Mouse (Mus musculus) cerebellum, postnatal 4 days (tissue): ENCODE results near the gene Tjp2.

Source experiments
- DNase-seq, 2 experiments: peaks; one replicate each; pipeline ENCODE4 v3.0.0; 2022; ENCODE audit warnings: low spot score in 2 of 2, mixed read lengths in 1 of 2

The Tjp2 gene

DNA sequence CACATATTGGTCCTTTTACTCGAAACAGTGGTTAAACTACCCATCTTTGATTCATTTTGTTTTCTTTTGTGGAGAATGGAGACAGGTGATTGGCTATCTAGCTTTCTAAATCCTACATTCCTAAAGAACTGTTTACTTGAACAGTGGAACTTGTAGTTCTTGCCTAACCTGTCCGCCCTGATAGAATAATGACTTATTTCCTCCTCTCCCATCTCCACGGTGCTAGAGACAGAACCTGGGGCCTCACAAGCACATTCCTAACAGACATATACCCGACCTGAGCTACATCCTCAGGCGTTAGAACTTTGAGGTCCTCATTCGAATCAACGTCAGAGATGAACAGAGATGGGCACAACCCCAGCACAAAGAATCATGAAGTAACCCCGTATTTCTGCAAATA is 44.4 kb downstream of the Tjp2 start:
- DNase-seq, result no peak

DNA sequence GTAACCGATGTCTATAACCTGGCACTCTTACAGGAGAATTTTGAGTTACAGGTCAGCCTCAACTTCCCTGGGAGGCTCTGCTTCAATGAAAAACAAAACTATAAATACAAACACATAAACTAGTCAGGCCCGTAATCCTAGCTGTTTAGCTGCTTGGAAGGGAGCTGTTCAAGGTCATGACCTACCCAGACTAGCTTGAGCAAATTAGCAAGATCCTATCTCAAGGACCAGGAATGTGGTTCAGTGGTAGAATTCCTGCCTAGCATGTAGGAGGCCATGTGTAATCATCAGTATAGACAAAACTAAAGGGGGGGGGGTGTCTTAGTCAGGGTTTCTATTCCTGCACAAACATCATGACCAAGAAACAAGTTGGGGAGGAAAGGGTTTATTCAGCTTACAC is 46.7 kb downstream of the Tjp2 start:
- DNase-seq, result no peak

DNA sequence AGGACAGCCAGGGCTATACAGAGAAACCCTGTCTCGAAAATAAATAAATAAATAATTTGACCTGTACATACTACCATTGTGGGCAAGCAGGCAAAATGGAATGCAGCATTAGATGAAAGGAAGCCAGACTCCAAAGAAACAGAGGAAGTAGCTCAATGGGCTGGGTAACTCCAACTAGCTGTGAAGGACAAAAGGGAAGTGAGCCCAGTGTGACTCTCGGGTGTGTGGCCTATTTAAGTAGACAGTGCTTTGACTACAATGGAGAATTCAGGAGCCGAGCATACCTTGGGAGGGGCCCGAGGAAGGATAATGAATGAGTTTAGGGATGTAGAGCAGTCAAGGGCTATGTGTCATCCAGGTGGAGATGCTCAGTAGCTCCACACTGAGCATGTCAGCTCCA is 48.1 kb downstream of the Tjp2 start:
- no peak for DNase-seq

DNA sequence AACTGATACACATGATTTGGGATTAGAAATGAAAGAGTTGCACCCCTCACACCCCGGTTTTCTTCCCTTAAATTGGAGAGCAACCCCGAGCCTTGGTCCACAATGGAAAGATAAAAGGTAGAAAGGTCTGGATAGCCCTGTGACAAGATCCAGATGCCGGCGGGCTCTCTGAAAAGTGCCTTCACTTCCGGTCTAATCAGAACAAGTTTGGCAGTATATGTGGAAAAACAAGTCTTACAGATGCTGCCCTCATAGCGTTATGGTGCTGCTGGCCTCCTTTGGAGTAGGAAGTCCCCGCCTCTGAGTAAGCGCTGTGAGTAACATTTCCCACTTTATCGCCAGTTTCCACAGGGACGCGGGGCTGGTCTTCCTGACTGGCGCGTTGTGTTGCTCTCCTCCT is 49.9 kb downstream of the Tjp2 start:
- no peak for DNase-seq

DNA sequence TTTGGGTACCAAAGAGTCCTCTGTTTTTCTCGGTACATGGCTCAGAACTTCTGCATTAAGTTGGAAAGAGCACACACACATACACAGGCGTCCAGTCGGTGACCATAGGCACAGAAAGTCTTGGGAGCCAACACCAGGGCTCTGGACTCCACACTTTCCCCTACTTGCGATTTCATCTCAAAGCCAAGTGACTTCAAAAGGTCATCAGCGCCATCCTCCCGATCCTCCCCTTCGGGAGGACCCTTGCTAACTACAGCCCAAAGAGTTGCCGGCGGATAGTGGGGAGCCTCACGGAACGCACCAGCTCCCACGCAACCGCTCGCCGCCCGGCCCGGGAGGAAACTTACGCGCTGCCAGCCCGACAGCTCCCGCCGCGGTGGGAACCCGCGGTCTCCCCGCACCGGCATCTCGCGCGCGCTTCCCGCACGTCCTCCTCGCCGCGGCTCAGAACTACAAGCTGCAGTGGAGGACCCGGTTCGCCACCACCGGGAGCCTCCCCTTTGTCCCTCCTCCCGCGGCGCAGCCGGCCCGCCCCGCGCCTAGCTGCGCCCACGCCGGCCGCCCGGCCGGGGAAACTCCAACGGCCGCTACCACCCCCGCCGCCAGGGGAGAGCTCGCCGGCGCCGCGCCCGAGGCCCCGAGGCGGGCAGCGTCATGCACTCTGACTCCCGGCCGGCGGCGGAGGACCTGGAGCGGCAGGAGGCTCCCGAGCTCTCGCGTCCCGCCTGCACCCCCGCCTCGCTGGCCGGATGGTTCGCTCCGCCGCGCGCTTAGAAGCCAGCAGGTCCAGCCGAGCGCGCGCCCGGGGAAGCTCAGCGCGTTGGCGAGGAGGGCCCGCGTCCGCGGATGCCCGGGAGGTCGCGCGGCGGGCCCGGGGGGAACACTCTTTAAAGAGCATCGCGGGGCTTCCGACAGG is 51.0 kb downstream of the Tjp2 start:
- DNase-seq, result peak; percentile 72 to 87

DNA sequence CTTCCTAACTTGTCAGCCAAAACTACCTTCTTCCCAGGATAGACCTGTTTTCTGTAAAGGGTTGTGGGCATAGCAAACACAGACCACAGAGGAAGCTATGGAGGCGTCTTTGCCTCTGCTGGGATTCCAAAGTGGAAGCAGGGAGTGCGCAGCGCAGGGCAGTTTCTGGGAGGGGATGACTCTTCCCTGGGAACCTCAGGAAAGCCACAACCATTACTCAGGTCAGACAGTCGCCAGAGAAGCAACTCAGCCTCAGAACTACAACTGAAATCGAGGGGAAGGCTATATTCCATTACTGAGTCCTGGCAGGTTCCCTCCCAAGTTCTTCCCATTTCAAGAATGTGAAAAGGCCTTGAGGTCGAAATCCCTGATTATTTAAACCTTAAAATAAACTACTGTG is 51.8 kb downstream of the Tjp2 start:
- DNase-seq, result no peak

DNA sequence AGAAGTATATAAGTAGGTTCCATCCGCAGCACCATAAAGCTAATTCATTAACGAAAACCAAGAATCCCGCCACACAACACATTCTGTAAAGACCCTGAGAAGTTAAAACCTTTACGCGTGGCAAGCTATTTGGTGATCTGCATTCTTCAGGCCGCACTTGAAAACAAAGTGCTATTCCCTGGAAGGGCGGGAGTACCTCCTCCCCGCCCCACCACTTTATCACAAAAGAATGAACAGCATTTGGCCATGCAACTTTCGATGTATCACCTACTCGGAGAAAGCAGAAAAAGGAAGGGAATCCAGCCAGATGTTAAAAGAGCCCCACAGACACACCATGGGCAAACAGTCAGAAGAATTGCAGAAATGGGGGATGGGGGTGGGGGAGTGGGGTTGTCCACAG is 56.3 kb downstream of the Tjp2 start:
- DNase-seq, result no peak

DNA sequence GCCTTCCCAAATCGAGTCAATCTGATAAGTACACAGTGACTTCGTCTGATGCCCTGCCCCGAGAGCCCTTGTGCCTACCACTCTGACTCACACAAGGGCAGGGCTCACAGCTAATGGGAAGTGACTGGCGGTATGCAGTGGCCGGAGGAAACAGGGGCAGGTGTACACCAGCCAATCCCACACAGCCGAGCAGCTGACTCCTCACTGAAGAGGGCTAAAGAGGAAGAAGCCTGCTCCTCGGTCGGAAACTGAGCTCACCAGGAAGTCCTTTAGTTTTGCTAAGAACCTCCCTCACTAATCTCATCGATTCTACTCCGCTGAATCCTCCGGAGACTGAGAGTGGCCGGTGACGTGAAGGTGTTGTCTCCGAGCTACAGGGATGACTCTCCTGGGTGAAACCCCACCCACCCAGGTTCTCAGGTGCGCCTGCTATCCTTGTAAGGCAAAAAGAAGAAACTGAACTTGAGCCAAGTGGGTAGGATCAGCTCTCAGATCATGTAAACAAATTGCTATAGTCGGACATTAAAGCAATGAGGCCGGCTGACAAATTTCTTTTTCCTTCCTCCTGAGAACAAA is 58.2 kb downstream of the Tjp2 start:
- DNase-seq, result no peak

DNA sequence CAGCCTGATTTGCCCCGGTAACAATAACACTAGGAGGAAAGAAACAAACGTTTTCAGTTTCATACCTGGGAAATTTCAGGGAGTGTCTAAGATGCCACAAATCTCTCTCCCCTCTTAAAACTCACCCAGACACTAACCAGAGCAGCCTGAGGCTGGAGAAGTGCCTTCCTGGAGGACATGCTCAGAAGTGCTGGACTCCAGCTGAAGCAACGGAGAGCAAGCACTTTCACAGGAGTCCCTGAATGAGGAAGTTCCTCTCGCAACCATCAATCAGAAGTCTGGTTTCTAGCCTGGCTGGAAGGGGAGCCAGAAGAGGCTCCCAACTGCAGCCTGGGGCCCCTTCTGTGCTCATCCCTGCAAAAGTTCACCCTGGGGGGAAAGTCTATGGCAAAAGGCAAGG is 60.9 kb downstream of the Tjp2 start:
- no peak for DNase-seq

DNA sequence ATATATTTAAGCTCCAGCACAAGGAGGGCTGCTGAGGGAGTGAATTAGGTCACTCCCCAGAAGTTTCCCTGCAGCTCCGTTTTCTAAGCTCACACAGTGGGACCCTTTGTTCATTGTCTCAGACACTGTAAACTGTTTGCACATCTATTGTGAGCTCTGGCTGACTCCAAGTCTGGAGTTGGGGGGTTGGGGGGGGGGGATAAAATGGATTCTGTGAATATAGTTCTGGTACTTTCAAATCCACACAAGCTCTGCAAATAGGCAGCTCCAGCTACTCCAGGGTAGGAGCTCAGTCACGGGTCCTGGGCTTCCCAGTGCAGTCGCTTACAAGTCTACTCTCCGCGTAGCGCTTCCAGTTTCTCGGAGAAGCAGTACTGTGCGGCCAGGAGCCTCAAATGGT is 64.4 kb downstream of the Tjp2 start:
- DNase-seq, result no peak

DNA sequence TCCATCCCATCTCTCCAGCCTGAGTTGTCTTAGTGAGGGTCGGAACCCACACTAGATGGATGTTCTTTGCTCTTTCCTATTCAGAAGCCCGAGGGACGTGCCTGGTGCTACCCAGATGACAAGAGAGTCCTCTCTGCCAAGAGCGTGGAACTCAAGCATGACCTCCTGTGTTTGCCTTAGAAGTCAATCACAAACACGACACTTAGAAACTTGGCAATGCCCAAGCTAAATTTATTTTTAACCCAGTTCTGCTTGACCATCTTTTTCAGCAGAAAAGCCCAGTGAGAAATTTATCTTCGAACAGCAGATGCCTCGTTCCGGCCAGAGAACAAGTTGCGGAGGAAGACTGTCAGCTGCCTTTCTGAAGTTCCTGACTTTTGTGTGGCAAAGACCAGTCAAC is 65.1 kb downstream of the Tjp2 start:
- no peak for DNase-seq

DNA sequence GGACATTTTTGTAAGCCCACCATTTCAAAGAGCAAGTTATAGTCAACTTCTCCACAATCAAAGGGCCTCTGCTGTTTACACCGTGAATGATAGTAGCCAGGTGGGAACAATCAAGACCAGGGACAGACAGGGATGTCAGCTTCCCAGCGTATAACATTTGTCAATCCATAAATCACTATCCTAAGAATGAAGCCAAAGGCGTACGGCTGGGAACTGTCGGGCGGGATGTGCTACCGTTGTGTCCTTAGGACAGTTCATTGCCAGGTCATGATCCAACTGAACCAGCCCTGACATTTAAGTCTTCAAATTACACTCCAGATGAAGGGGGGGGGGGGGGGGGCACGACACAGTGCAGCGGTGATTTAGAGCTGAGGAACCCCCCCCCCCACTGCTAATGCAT is 65.5 kb downstream of the Tjp2 start:
- no peak for DNase-seq

DNA sequence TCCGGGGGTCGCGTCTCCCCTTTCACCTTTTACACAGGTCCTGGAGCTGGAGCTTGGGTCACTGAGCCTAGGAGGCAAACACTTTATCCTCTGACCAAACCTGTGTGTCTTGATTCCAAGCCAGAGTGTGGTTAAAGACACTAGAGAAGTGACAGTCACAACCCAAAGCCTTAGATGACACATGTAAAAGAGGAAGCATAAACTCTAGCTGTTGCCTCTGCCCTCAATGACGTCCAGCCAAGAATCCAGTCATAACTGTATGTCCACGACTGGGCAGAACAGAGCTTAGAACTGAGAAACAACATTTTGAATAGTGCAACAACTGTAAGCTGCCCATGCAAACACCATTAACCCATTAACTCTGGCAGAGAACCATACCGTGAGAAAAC is 68.8 kb downstream of the Tjp2 start:
- no peak for DNase-seq

DNA sequence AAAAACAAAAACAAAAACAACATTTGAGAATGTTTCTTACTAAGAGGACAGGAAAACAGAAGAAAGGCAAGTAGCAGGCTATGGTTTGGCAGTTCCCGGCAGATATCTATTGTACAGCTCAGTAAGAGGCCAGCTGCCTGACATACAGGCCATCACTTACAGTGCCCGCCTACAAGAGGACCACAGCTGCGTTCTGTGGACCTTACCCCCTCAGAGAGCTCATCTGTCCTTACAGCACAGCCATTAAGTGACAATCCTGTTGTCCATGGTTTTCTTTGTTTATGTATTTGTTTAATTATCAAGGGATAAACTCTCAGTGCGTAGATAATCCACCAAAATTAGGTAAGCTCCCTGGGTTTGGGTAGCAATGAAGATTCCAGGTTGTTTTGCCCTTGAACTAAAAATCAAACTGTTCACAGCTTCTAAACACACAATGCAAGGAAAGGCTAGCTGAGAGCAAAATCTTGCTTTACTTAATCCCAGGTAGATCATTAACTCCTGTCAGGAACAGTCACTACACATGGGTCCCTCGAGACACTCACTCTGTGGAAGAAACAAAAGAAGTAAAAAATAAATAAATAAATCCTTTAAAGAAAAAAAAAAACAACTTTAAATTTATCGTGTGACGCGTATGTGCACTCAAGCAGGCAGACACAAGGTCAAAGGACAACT is 69.3 kb downstream of the Tjp2 start:
- no peak for DNase-seq

DNA sequence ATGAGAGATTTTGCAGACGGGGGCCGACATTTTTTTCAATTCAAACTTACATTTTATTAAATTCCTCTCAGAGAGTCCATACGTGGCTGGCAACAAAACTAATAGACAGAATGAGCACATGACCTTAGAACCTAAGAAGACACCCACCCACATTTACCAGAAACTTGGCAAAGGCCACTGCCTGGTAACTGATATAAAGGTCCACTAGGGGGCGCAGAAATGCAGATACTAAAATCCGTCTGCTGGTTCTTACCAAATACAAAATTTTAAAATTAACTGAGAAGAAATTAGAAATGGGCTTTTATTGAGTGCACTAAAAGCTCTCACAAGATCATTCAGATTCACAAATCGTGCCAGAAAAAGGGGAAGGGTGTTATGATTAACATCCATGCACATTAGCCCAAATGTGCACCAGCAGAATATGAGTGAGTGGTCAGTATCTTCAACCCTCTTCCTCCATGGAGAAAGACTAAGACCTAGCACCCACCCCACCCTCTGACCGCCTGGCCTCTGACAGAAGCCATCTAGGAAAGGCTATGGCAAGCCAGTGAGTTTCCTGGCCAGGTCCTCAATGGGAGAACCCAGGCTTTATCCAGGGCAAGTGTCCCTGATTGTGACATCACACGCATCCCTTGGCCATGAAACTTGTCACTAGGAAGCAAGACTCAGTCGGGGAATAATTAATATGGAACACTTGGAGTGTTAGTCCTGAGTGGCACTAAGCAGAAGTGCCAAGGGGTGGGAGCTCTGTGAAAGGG is 71.4 kb downstream of the Tjp2 start:
- DNase-seq, result peak in 1 of 2 experiments; percentile 44

DNA sequence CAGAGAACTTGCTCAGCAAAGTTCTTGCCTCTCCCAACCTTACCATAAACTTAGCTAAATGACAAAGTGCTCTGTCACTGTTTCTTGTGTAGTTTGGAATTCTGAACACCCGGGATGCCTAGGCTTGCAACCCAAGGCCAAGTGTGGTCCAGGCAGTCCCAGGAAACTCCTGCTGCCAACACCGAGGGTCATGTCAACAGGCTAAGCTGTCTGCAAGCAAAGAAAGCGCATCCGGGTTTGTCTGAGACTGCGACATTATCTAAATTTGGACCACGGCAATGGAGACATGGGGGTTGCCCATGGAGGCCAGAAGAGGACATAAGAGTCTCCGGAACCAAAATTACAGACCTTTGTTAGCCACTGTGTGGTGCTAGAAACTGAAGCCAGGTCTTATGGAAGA is 80.8 kb downstream of the Tjp2 start:
- no peak for DNase-seq

DNA sequence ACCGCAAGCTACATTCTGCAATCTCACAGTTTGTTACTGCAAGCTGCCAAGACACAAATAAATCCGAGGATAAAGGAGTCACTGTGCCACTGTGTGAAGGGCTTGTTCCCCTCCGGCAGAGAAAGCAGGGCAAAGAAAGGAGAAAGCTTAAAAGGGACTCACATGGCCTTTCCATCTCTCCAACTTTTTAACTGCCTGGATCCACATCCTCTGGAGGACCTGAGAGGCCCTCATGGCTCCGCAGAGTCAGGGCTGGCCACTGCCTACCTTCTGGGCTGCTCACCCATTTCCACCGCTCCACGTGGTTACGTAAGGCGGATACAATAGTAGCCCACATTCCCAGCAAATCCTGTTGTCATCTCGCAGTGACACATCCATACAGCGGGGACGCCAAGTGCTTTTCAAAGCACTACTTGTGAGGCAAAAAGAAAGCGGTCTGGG is 82.2 kb downstream of the Tjp2 start:
- no peak for DNase-seq

DNA sequence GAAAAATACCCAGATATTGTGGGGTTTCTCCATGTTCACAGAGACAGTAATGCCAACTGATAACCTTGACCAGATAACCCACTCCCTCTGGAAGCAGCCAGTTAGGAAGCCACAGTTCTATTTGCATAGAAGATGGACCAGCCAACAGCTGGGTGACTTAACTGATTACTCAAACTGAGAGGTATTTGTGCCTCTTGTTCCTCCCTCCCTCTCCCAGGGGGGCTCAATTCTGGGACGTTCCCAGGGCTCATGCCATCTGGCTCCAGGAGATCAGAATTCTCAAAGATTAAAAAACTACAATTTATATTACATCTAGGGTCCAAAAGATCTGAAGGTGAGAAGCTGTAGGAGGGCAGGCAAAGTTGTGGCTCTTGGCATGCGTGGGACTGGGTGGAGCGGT is 84.5 kb downstream of the Tjp2 start:
- no peak for DNase-seq

DNA sequence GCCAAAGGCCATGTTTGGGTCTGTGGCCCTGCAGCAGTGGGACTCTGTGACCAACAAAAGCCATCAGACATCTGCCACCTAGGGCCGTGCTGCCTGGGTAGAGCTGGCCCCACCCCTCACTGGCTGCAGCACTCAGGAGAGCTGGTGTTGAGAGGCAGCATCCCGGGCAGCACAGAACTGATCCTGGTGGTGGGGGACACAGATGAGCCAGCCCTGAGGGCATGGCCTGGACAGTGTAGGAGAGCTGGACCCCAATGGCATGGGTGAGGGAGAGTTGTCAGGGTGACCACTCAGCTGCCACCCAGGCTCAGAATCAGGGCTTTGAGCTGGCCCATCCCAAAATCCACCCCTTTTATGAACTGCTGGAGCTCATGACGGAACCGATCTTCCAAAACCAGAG is 87.4 kb downstream of the Tjp2 start:
- DNase-seq, result no peak

DNA sequence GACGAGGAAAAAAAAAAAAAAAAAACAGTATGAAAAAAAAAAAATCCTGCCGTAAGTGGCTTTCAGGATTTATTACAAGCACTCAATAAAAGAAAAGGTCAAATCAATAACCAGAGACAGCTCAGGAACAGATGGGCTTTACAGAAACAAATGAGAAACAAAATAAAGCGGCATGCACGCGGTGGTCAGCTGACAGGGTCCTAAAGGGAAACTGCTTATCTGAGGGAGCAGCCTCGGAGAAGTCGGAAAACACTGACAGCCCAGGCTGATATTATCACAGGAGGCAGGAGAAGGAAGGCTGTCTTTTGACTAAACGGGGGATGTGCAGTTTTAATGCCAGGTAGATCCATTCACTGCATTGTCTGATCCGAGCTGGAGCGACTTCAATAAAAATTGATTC is 89.8 kb downstream of the Tjp2 start:
- no peak for DNase-seq

DNA sequence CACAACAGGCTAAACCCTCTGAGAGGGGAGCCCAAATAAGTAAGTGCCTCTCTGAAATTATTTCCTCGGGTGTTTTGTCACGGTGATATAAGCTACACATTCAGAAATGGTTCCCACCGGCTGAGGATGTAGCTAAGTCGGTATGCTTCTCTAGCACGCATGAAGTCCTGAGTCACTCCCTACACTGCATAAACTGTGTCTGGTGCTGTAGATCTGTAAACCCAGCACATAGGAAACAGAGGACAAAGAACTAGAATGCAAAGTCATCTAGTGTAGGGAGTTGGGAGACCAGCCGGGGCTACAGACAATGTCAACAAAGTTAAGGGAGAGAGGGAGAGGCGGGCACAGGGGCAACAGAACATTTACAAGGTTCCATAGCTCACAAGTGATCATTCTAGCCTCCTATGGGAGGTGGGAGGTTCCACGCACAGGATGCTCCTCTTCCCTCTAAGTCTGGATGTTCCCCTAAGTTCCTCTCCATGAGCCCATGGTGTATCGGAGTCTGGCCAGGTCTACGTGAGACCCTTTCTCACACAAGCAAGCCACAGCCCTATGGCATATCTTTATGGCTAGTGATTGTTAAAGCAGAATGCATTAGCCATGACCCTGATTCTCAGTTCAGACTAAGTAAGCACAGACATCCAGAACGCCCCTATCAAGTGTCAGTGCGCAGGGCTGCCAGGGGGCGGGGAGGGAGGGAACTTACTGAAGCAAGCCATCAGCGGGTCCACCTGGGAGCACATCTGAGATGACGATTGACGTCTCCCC is 90.5 kb downstream of the Tjp2 start:
- DNase-seq, result no peak
